Mouse (Mus musculus): ENCODE data around the gene Gm7714. TPM values are rescaled to one million over a fixed set of nuclear protein-coding genes. Genes with fewer than 3 reads are reported as not detected.
"Not testable (repeated sequence)": the region's sequence is repeated elsewhere in the genome, so short reads cannot be mapped to it uniquely, and the experiment has no call there.

Gene Gm7714
- total RNA-seq (2021), result not detected
- long read RNA-seq, result 0 reads

- DNase-seq (ENCODE audit: low spot score in 2 of 2), result no peak
Measured at GRCm38 (mm10) chr5:88268619-88269018, at the start of gene Gm7714. TSS of gene Gm7714 (plus strand) at chr5:88268919.

- DNase-seq (ENCODE audit: low spot score in 2 of 2), result peak; percentile 55 to 73
Measured at GRCm38 (mm10) chr5:88256475-88256874, 12.2 kb upstream of the Gm7714 start.

GRCm38 (mm10) chr5:88311307-88311706 is 42.6 kb downstream of the Gm7714 start:
- not testable (repeated sequence) for DNase-seq (ENCODE audit: low spot score in 2 of 2)

GRCm38 (mm10) chr5:88317012-88317411 is 48.3 kb downstream of the Gm7714 start, which contains the start of gene Prol1:
TSS of gene Prol1 (plus strand) at chr5:88317312.
- no peak for DNase-seq (ENCODE audit: low spot score in 2 of 2)

Other genes with a start within 250 kb of the Gm7714 start
- not detected for gene Smr2, start 182.4 kb upstream of the Gm7714 start, total RNA-seq (2021)
- gene Gm11116, start 157.4 kb upstream of the Gm7714 start, total RNA-seq (2021), result not detected
- gene Gm11115, start 114.8 kb upstream of the Gm7714 start, total RNA-seq (2021), result not detected
- not detected for gene Prol1, start 48.4 kb downstream of the Gm7714 start, total RNA-seq (2021)
- gene Amtn, start 107.2 kb downstream of the Gm7714 start, total RNA-seq (2021), result not detected
- not detected for gene Ambn, start 187.1 kb downstream of the Gm7714 start, total RNA-seq (2021)
- gene Enam, start 219.1 kb downstream of the Gm7714 start, total RNA-seq (2021), result not detected

Measured in layer of hippocampus, adult 18-20 months (tissue).